Mouse (Mus musculus) embryonic stem cell, embryonic (primary cell): ENCODE data around the gene Slc2a8.

Experiments
- CTCF ChIA-PET, 4 experiments: fragments of 300-600 bp in 2 of 4; fragments of 350-600 bp in 2 of 4; sonication (Branson Sonifier 250); formaldehyde crosslinking; loops; one replicate each; lab custom pipeline; 2022; ENCODE audit warnings: inconsistent platforms in 2 of 4; lab: Charles Lee
- POLR2A ChIA-PET, 4 experiments: fragments of 300-600 bp in 2 of 4; fragments of 350-600 bp in 2 of 4; sonication (Branson Sonifier 250); formaldehyde crosslinking; loops; one replicate each; lab custom pipeline; 2022; ENCODE audit warnings: antibody characterized with exemption in 4 of 4, inconsistent platforms in 1 of 4; lab: Charles Lee

The Slc2a8 gene

GRCm38 (mm10) chr2:32985844-32986243, 4.0 kb upstream of the Slc2a8 start:
- ChIA-PET POLR2A (interaction anchor here in 3 of 4 experiments (0.6 to 17.2 kb wide), 20 partner anchors 8 to 195 kb away, joined by 3 to 290 read pairs (median 4); partner anchors contain the start of genes Lrsam1 (in 3 of the 3) and Rpl12 (in 3 of the 3)), CTCF (interaction anchor here in 1 of 4 experiments (1.1 to 1.4 kb wide), 3 partner anchors 58 to 74 kb away, joined by 3 to 4 read pairs (median 3); no protein-coding TSS in a partner anchor)

GRCm38 (mm10) chr2:32983617-32984016, 1.7 kb upstream of the Slc2a8 start:
- CTCF ChIA-PET, result interaction anchor here in 3 of 4 experiments (0.6 to 1.7 kb wide), 4 partner anchors 30 to 366 kb away, joined by 3 to 11 read pairs (median 4); no protein-coding TSS in a partner anchor
- POLR2A ChIA-PET, result interaction anchor here (0.6 to 17.2 kb wide), 13 partner anchors 11 to 1913 kb away, joined by 3 to 290 read pairs (median 3); partner anchors contain the start of genes Lrsam1 (in 3 of the 4) and Rpl12 (in 3 of the 4)

GRCm38 (mm10) chr2:32982700-32983099, 817 bp upstream of the Slc2a8 start:
- POLR2A ChIA-PET, result interaction anchor here in 3 of 4 experiments (0.7 to 17.2 kb wide), 37 partner anchors 11 to 655 kb away, joined by 3 to 290 read pairs (median 6); partner anchors contain the start of genes Garnl3 (in 3 of the 3), Lrsam1 (in 3 of the 3) and Rpl12 (in 3 of the 3)
- CTCF ChIA-PET, result interaction anchor here (0.6 to 2.1 kb wide), 19 partner anchors 13 to 494 kb away, joined by 3 to 14 read pairs (median 4); partner anchors contain the start of genes Lrsam1 (in 1 of the 4), Rpl12 (in 1 of the 4) and Tor2a (in 1 of the 4)

GRCm38 (mm10) chr2:32981281-32981680, 602 bp downstream of the Slc2a8 start:
- ChIA-PET CTCF (interaction anchor here in 2 of 4 experiments (0.9 to 2.1 kb wide), 7 partner anchors 28 to 421 kb away, joined by 3 to 14 read pairs (median 5); no protein-coding TSS in a partner anchor), POLR2A (interaction anchor here (0.6 to 17.2 kb wide), 25 partner anchors 10 to 458 kb away, joined by 3 to 290 read pairs (median 9); partner anchors contain the start of genes Lrsam1 (in 3 of the 4), Rpl12 (in 3 of the 4), Garnl3 (in 2 of the 4) and Angptl2 (in 1 of the 4))

- CTCF ChIA-PET, result interaction anchor here (0.6 to 1.6 kb wide), 8 partner anchors 10 to 369 kb away, joined by 3 to 6 read pairs (median 3); no protein-coding TSS in a partner anchor
- POLR2A ChIA-PET, result interaction anchor here (0.7 to 17.2 kb wide), 17 partner anchors 9 to 406 kb away, joined by 3 to 290 read pairs (median 4); partner anchors contain the start of genes Lrsam1 (in 4 of the 4), Rpl12 (in 4 of the 4) and Garnl3 (in 1 of the 4)
These were observed 2.2 kb downstream of the Slc2a8 start for GRCm38 (mm10) chr2:32979675-32980074.

GRCm38 (mm10) chr2:32978675-32979074, 3.2 kb downstream of the Slc2a8 start:
- POLR2A ChIA-PET, result interaction anchor here in 3 of 4 experiments (0.6 to 17.2 kb wide), 7 partner anchors 9 to 40 kb away, joined by 4 to 290 read pairs (median 15); partner anchors contain the start of genes Lrsam1 (in 2 of the 3) and Rpl12 (in 2 of the 3)
- CTCF ChIA-PET, result interaction anchor here in 2 of 4 experiments (1.0 to 1.6 kb wide), 3 partner anchors 39 to 51 kb away, joined by 3 to 5 read pairs (median 3); no protein-coding TSS in a partner anchor

- CTCF ChIA-PET, result interaction anchor here in 1 of 4 experiments (1.5 kb wide), 1 partner anchor 49 kb away, joined by 5 read pairs; no protein-coding TSS in a partner anchor
- POLR2A ChIA-PET, result interaction anchor here in 3 of 4 experiments (1.1 to 17.2 kb wide), 5 partner anchors 9 to 48 kb away, joined by 3 to 290 read pairs (median 21); partner anchors contain the start of genes Lrsam1 (in 3 of the 3) and Rpl12 (in 3 of the 3)
These were observed 4.8 kb downstream of the Slc2a8 start for GRCm38 (mm10) chr2:32977114-32977513.

GRCm38 (mm10) chr2:32974216-32974615, 7.7 kb downstream of the Slc2a8 start:
- POLR2A ChIA-PET, result interaction anchor here in 2 of 4 experiments (0.6 to 17.2 kb wide), 10 partner anchors 8 to 72 kb away, joined by 3 to 290 read pairs (median 3); partner anchors contain the start of genes Lrsam1 (in 2 of the 2), Rpl12 (in 2 of the 2) and Slc2a8 (in 1 of the 2)
- CTCF ChIA-PET, result interaction anchor here in 1 of 4 experiments (0.8 kb wide), 1 partner anchor 13 kb away, joined by 3 read pairs; the partner anchor contains the start of genes Lrsam1 and Rpl12

GRCm38 (mm10) chr2:32971235-32971634, 10.6 kb downstream of the Slc2a8 start:
- ChIA-PET POLR2A (interaction anchor here in 3 of 4 experiments (0.6 to 17.2 kb wide), 18 partner anchors 8 to 1666 kb away, joined by 3 to 290 read pairs (median 3); partner anchors contain the start of genes Lrsam1 (in 3 of the 3), Rpl12 (in 3 of the 3), Slc2a8 (in 3 of the 3) and Garnl3 (in 1 of the 3)), CTCF (interaction anchor here in 1 of 4 experiments (1.1 kb wide), 1 partner anchor 43 kb away, joined by 4 read pairs; no protein-coding TSS in a partner anchor)

GRCm38 (mm10) chr2:32969326-32969725, 12.6 kb downstream of the Slc2a8 start:
- POLR2A ChIA-PET, result interaction anchor here (0.6 to 4.1 kb wide), 24 partner anchors 8 to 511 kb away, joined by 3 to 80 read pairs (median 6); partner anchors contain the start of genes Slc2a8 (in 4 of the 4), Lrsam1 (in 2 of the 4), Rpl12 (in 2 of the 4) and Garnl3 (in 1 of the 4)

GRCm38 (mm10) chr2:32968024-32968614, 13.8 kb downstream of the Slc2a8 start:
- ChIA-PET CTCF (interaction anchor here in 2 of 4 experiments (0.5 to 1.6 kb wide), 2 partner anchors 14 to 87 kb away, joined by 4 to 6 read pairs; partner anchors contain the start of gene Slc2a8 (in 1 of the 2)), POLR2A (interaction anchor here (0.6 to 4.1 kb wide), 21 partner anchors 8 to 163 kb away, joined by 3 to 80 read pairs (median 6); partner anchors contain the start of genes Slc2a8 (in 4 of the 4) and Garnl3 (in 1 of the 4))

More at GRCm38 (mm10) chr2:32969326-32969725, 12.6 kb downstream of the Slc2a8 start:
- CTCF ChIA-PET, result interaction anchor here in 1 of 4 experiments (1.0 to 1.6 kb wide), 2 partner anchors 13 to 41 kb away, joined by 3 to 6 read pairs; partner anchors contain the start of gene Slc2a8

- POLR2A ChIA-PET, result interaction anchor here (0.5 to 4.1 kb wide), 60 partner anchors 9 to 625 kb away, joined by 3 to 80 read pairs (median 4); partner anchors contain the start of genes Garnl3 (in 3 of the 4), Slc2a8 (in 3 of the 4) and Ralgps1 (in 1 of the 4)
- CTCF ChIA-PET, result interaction anchor here in 3 of 4 experiments (0.6 to 1.1 kb wide), 3 partner anchors 27 to 660 kb away, joined by 3 to 5 read pairs (median 3); no protein-coding TSS in a partner anchor
These were observed 14.9 kb downstream of the Slc2a8 start for GRCm38 (mm10) chr2:32966689-32967631.

GRCm38 (mm10) chr2:32966184-32966688, 15.6 kb downstream of the Slc2a8 start:
- ChIA-PET CTCF (interaction anchor here in 2 of 4 experiments (0.6 to 1.1 kb wide), 2 partner anchors 27 to 661 kb away, joined by 3 to 5 read pairs; no protein-coding TSS in a partner anchor), POLR2A (interaction anchor here (0.5 to 4.1 kb wide), 53 partner anchors 8 to 625 kb away, joined by 3 to 80 read pairs (median 4); partner anchors contain the start of genes Garnl3 (in 3 of the 4), Slc2a8 (in 3 of the 4) and Ralgps1 (in 1 of the 4))

- CTCF ChIA-PET, result interaction anchor here in 1 of 4 experiments (0.6 kb wide), 1 partner anchor 1025 kb away, joined by 4 read pairs; no protein-coding TSS in a partner anchor
- POLR2A ChIA-PET, result interaction anchor here (0.6 to 13.5 kb wide), 44 partner anchors 8 to 566 kb away, joined by 3 to 403 read pairs (median 6); partner anchors contain the start of genes Slc2a8 (in 4 of the 4) and Garnl3 (in 2 of the 4)
These were observed 16.2 kb downstream of the Slc2a8 start for GRCm38 (mm10) chr2:32965511-32966183.
